Mouse (Mus musculus): ENCODE data around the gene Oog2. TPM values are rescaled to one million over a fixed set of nuclear protein-coding genes. Genes with fewer than 3 reads are reported as not detected.
"Not testable (repeated sequence)": the region's sequence is repeated elsewhere in the genome, so short reads cannot be mapped to it uniquely, and the experiment has no call there.

Oog2 gene
- not detected in 2 replicates for total RNA-seq (2014; rRNA removed)
- polyA plus RNA-seq (2012; rRNA removed), result not detected in 2 replicates

DNA sequence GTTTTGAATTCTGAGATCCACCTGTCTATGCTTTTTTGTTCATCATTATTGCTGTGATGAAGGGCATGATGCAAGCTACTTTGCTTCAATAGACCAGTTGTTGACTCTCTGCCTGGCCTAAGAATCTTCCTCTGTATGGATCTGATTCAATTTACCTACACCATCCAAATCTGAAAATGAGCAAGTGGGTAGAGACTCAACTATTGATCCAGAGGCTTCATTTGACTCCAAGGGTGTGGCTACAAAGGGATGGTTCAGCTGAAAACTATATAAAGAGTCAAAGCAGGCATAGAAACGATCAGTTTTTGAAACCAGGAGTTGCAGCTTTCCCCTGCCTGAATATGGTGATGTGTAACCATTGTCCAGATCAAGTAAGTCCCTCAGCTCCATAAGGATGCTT is at the start of gene Oog2:
Oog2 (plus strand) TSS at position 301 of the 400 bp plus-strand sequence.
- no peaks in the 10 kb centered on the region for H3K79me2 ChIP-seq (ENCODE audit: control insufficient read depth, insufficient read depth, low read length)
- no peak within 1 kb of the TSS for H3K9ac ChIP-seq (ENCODE audit: low read depth, low read length)
- H3K4me3 ChIP-seq (ENCODE audit: insufficient read depth, low read depth, low read length), result no peak within 1 kb of the TSS
- no peak for DNase-seq (ENCODE audit: extremely low read depth, low read depth, low spot score)
- H3K27ac ChIP-seq (replicated peaks; ENCODE audit: insufficient read depth, low read depth, low read length), result no peak within 1 kb of the TSS
- H3K27me3 ChIP-seq (ENCODE audit: control insufficient read depth, insufficient read depth, low read length), result no peaks in the 10 kb centered on the region
- H3K4me1 ChIP-seq (ENCODE audit: control insufficient read depth, insufficient read depth, low read length), result no peaks in the 10 kb centered on the region
- TF ChIP-seq POLR2A (IDR thresholded peaks at IDR 0.05; ENCODE audit: extremely low read depth, insufficient read depth, low read length), result no peak
- TF ChIP-seq CTCF (IDR thresholded peaks at IDR 0.05; ENCODE audit: low read depth, low read length), result no peak
- WGBS, result 19% methylated on average over 1 of the region's 1 CpGs
- no peaks in the 10 kb centered on the region for H3K36me3 ChIP-seq (ENCODE audit: control insufficient read depth, insufficient read depth, low read length)

DNA sequence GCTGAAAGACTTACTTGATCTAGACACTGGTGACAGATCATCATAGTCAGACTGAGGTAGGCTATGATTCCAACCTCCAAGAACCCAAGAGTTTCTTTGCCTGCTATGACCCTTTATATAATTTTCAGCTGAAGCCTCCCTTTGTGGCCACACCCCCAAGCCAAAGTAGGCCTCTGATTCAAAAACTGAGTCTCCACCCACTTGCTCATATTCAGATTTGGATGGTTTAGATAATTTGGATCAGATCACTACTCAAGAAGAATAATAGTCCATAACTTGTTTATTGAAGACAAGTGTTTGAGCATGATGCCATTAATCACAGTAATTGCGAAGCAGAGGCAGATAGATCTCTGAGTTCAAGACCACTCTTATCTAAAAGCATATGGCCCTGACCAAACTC is 28.0 kb upstream of the Oog2 start, which contains the start of gene Oog3:
Oog3 (minus strand) TSS at position 101 of the 400 bp plus-strand sequence.
- no peak for DNase-seq (ENCODE audit: extremely low read depth, low read depth, low spot score)
- 84% methylated on average over 1 of the region's 1 CpGs for WGBS

DNA sequence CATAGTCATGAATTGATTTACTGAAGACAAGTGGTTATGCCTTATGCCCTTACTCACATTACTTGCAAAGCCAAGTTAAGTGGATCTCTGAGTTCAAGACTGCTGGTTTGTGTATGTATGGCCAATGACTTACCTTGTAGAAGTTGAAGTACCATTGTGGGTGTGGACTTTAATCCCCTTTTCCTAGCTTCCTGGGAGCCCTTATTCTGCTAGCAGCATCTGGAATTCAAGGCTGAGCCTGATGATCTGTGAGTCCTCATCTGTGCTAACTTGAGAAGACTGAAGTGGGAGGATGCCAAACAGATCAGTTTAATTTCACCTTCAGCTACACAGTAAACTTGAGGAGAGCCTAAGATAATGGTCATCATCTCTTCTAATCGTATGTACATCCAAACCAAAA is 22.7 kb downstream of the Oog2 start, which contains the start of gene C87977:
C87977 (minus strand) TSS at position 101 of the 400 bp plus-strand sequence.
- not testable (repeated sequence) for H3K4me3 ChIP-seq (ENCODE audit: insufficient read depth, low read depth, low read length); H3K9ac ChIP-seq (ENCODE audit: low read depth, low read length); H3K79me2 ChIP-seq (ENCODE audit: control insufficient read depth, insufficient read depth, low read length); H3K4me1 ChIP-seq (ENCODE audit: control insufficient read depth, insufficient read depth, low read length); DNase-seq (ENCODE audit: extremely low read depth, low read depth, low spot score); H3K27ac ChIP-seq (replicated peaks; ENCODE audit: insufficient read depth, low read depth, low read length); H3K27me3 ChIP-seq (ENCODE audit: control insufficient read depth, insufficient read depth, low read length); H3K36me3 ChIP-seq (ENCODE audit: control insufficient read depth, insufficient read depth, low read length)
- 80% methylated on average over 1 of the region's 1 CpGs for WGBS

More for the DNA sequence above, 28.0 kb upstream of the Oog2 start, which contains the start of gene Oog3:
- H3K27ac ChIP-seq (replicated peaks; ENCODE audit: insufficient read depth, low read depth, low read length), result no peak within 1 kb of the TSS
- H3K36me3 ChIP-seq (ENCODE audit: control insufficient read depth, insufficient read depth, low read length), result no peaks in the 10 kb centered on the region
- H3K79me2 ChIP-seq (ENCODE audit: control insufficient read depth, insufficient read depth, low read length), result no peaks in the 10 kb centered on the region
- no peak within 1 kb of the TSS for H3K9ac ChIP-seq (ENCODE audit: low read depth, low read length)
- no peaks in the 10 kb centered on the region for H3K27me3 ChIP-seq (ENCODE audit: control insufficient read depth, insufficient read depth, low read length)
- H3K4me1 ChIP-seq (ENCODE audit: control insufficient read depth, insufficient read depth, low read length), result no peaks in the 10 kb centered on the region
- no peak within 1 kb of the TSS for H3K4me3 ChIP-seq (ENCODE audit: insufficient read depth, low read depth, low read length)
- no peak for TF ChIP-seq POLR2A (IDR thresholded peaks at IDR 0.05; ENCODE audit: extremely low read depth, insufficient read depth, low read length)
- TF ChIP-seq CTCF (IDR thresholded peaks at IDR 0.05; ENCODE audit: low read depth, low read length), result no peak

Other genes with a start within 250 kb of the Oog2 start
- not detected in 2 replicates for gene Pramef25, start 239.7 kb upstream of the Oog2 start, total RNA-seq (2014; rRNA removed)
- not detected in 2 replicates for gene Pramef25, start 239.7 kb upstream of the Oog2 start, polyA plus RNA-seq (2012; rRNA removed)
- not detected in 2 replicates for gene Gm13101, start 223.8 kb upstream of the Oog2 start, total RNA-seq (2014; rRNA removed)
- not detected in 2 replicates for gene Gm13101, start 223.8 kb upstream of the Oog2 start, polyA plus RNA-seq (2012; rRNA removed)
- gene Pramef17, start 196.3 kb upstream of the Oog2 start, total RNA-seq (2014; rRNA removed), result not detected in 2 replicates
- not detected in 2 replicates for gene Pramef17, start 196.3 kb upstream of the Oog2 start, polyA plus RNA-seq (2012; rRNA removed)
- not detected in 2 replicates for gene Pramel4, start 131.6 kb upstream of the Oog2 start, total RNA-seq (2014; rRNA removed)
- gene Pramel4, start 131.6 kb upstream of the Oog2 start, polyA plus RNA-seq (2012; rRNA removed), result not detected in 2 replicates
- not detected in 2 replicates for gene Gm13102, start 84.2 kb upstream of the Oog2 start, total RNA-seq (2014; rRNA removed)
- not detected in 2 replicates for gene Gm13102, start 84.2 kb upstream of the Oog2 start, polyA plus RNA-seq (2012; rRNA removed)
- not detected in 2 replicates for gene Oog3, start 28.1 kb upstream of the Oog2 start, total RNA-seq (2014; rRNA removed)
- not detected in 2 replicates for gene Oog3, start 28.1 kb upstream of the Oog2 start, polyA plus RNA-seq (2012; rRNA removed)
- gene C87977, start 22.6 kb downstream of the Oog2 start, total RNA-seq (2014; rRNA removed), result not detected in 2 replicates
- gene C87977, start 22.6 kb downstream of the Oog2 start, polyA plus RNA-seq (2012; rRNA removed), result not detected in 2 replicates
- not detected in 2 replicates for gene Pramel5, start 89.8 kb downstream of the Oog2 start, total RNA-seq (2014; rRNA removed)
- gene Pramel5, start 89.8 kb downstream of the Oog2 start, polyA plus RNA-seq (2012; rRNA removed), result not detected in 2 replicates
- not detected in 2 replicates for gene Gm13128, start 139.5 kb downstream of the Oog2 start, total RNA-seq (2014; rRNA removed)
- not detected in 2 replicates for gene Gm13128, start 139.5 kb downstream of the Oog2 start, polyA plus RNA-seq (2012; rRNA removed)
- gene Gm13119, start 167.2 kb downstream of the Oog2 start, total RNA-seq (2014; rRNA removed), result not detected in 2 replicates
- gene Gm13119, start 167.2 kb downstream of the Oog2 start, polyA plus RNA-seq (2012; rRNA removed), result not detected in 2 replicates
- not detected in 2 replicates for gene Pramef20, start 187.2 kb downstream of the Oog2 start, total RNA-seq (2014; rRNA removed)
- gene Pramef20, start 187.2 kb downstream of the Oog2 start, polyA plus RNA-seq (2012; rRNA removed), result not detected in 2 replicates
- gene Pramef12, start 217.7 kb downstream of the Oog2 start, total RNA-seq (2014; rRNA removed), result not detected in 2 replicates
- not detected in 2 replicates for gene Pramef12, start 217.7 kb downstream of the Oog2 start, polyA plus RNA-seq (2012; rRNA removed)
- not detected in 2 replicates for gene 1700012P22Rik, start 248.1 kb downstream of the Oog2 start, total RNA-seq (2014; rRNA removed)
- not detected in 2 replicates for gene 1700012P22Rik, start 248.1 kb downstream of the Oog2 start, polyA plus RNA-seq (2012; rRNA removed)